Mouse (Mus musculus) C2C12 (cell line): Measurements from ENCODE around the gene Itpr1. TPM values are rescaled to one million over a fixed set of nuclear protein-coding genes. Genes with fewer than 3 reads are reported as not detected.

ENCODE experiments used
- H3K27me3 ChIP-seq: one replicate; pipeline ENCODE4 v1.6.1; 2011; ENCODE audit not compliant: control insufficient read depth, insufficient read depth, insufficient read length
- H3K36me3 ChIP-seq: one replicate; pipeline ENCODE4 v1.6.1; 2011; ENCODE audit not compliant: control insufficient read depth, insufficient read depth
- H3K4me3 ChIP-seq: one replicate; pipeline ENCODE4 v1.5.1; 2011; ENCODE audit warnings: mild to moderate bottlenecking, control low read depth; ENCODE audit not compliant: poor library complexity, insufficient read depth, severe bottlenecking
- H3K79me2 ChIP-seq: one replicate; pipeline ENCODE4 v1.6.1; 2011; ENCODE audit not compliant: control insufficient read depth, insufficient read depth
- H3K79me3 ChIP-seq: one replicate; pipeline ENCODE4 v1.6.1; 2011; ENCODE audit warnings: low read depth, control low read depth
- H3ac ChIP-seq: one replicate; pipeline ENCODE3; 2011; ENCODE audit warnings: low read depth; ENCODE audit not compliant: control insufficient read depth, insufficient read length
- CEBPB ChIP-seq: IDR thresholded peaks from one replicate; pipeline ENCODE4 v1.6.1; 2011; ENCODE audit warnings: low read depth, mild to moderate bottlenecking, control low read depth, moderate library complexity
- CTCF ChIP-seq: IDR thresholded peaks from one replicate; pipeline ENCODE4 v1.5.1; 2011; ENCODE audit not compliant: control insufficient read depth, insufficient read depth, insufficient read length
- FOSL1 ChIP-seq: IDR thresholded peaks from one replicate; pipeline ENCODE4 v1.8.0; 2011; ENCODE audit warnings: mild to moderate bottlenecking, low read length; ENCODE audit not compliant: poor library complexity, insufficient read depth, severe bottlenecking
- MAX ChIP-seq: IDR thresholded peaks from one replicate; pipeline ENCODE4 v1.6.1; 2011; ENCODE audit warnings: mild to moderate bottlenecking, control low read depth
- MYOD1 ChIP-seq: IDR thresholded peaks from one replicate; pipeline ENCODE4 v1.6.1; 2011; ENCODE audit warnings: low read depth; ENCODE audit not compliant: control insufficient read depth, insufficient read length
- MYOG ChIP-seq: IDR thresholded peaks from one replicate; pipeline ENCODE4 v1.6.1; 2011; ENCODE audit not compliant: control insufficient read depth, insufficient read length; ENCODE audit errors: extremely low read depth
- USF1 ChIP-seq: IDR thresholded peaks from one replicate; pipeline ENCODE4 v1.6.1; 2011; ENCODE audit warnings: low read depth, mild to moderate bottlenecking, control low read depth, moderate library complexity
- polyA plus RNA-seq: library from polyadenylated mRNA; unstranded; fragments of >200 nt; fragmentation: generic; extraction: Trizol; gene quantifications from one replicate; pipeline ENCODE4 v1.2.1, GENCODE M21; 2012; ENCODE audit warnings: missing spikeins

The Itpr1 gene
- polyA plus RNA-seq, 1 experiment: 4.9 TPM

GRCm38 (mm10) chr6:108227461-108227860 is 14.6 kb downstream of the Itpr1 start:
- H3K27me3 ChIP-seq: no peaks in the 10 kb centered on the region
- no peak for TF ChIP-seq CTCF
- TF ChIP-seq FOSL1: no peak
- TF ChIP-seq MAX: no peak
- TF ChIP-seq USF1: no peak
- TF ChIP-seq CEBPB: no peak
- TF ChIP-seq MYOG: no peak
- TF ChIP-seq MYOD1: no peak

GRCm38 (mm10) chr6:108228048-108228447 is 15.2 kb downstream of the Itpr1 start:
- Histone ChIP-seq H3K36me3 (no peaks in the 10 kb centered on the region), H3K79me3 (no peaks in the 10 kb centered on the region), H3ac (no peak overlapping the region), H3K27me3 (no peaks in the 10 kb centered on the region), H3K4me3 (no peak overlapping the region), H3K79me2 (no peaks in the 10 kb centered on the region)
- no peak for TF ChIP-seq CTCF
- TF ChIP-seq MAX: no peak
- no peak for TF ChIP-seq FOSL1
- no peak for TF ChIP-seq MYOG
- TF ChIP-seq CEBPB: no peak
- TF ChIP-seq MYOD1: no peak
- no peak for TF ChIP-seq USF1

More at GRCm38 (mm10) chr6:108227461-108227860, 14.6 kb downstream of the Itpr1 start:
- H3K36me3 ChIP-seq: no peaks in the 10 kb centered on the region
- no peak overlapping the region for H3ac ChIP-seq
- H3K4me3 ChIP-seq: no peak overlapping the region
- no peaks in the 10 kb centered on the region for H3K79me2 ChIP-seq
- H3K79me3 ChIP-seq: no peaks in the 10 kb centered on the region

GRCm38 (mm10) chr6:108228601-108229000 is 15.7 kb downstream of the Itpr1 start:
- H3K79me2 ChIP-seq: no peaks in the 10 kb centered on the region
- no peaks in the 10 kb centered on the region for H3K36me3 ChIP-seq
- no peaks in the 10 kb centered on the region for H3K27me3 ChIP-seq
- no peak overlapping the region for H3ac ChIP-seq
- no peak for TF ChIP-seq MYOG
- TF ChIP-seq MAX: no peak
- no peak for TF ChIP-seq FOSL1
- no peak for TF ChIP-seq CEBPB
- no peak for TF ChIP-seq MYOD1
- TF ChIP-seq CTCF: no peak
- TF ChIP-seq USF1: no peak
- no peaks in the 10 kb centered on the region for H3K79me3 ChIP-seq
- no peak overlapping the region for H3K4me3 ChIP-seq

GRCm38 (mm10) chr6:108230608-108231007 is 17.7 kb downstream of the Itpr1 start:
- Histone ChIP-seq H3K27me3 (no peaks in the 10 kb centered on the region), H3K4me3 (no peak overlapping the region), H3K36me3 (no peaks in the 10 kb centered on the region), H3K79me3 (no peaks in the 10 kb centered on the region), H3ac (no peak overlapping the region), H3K79me2 (no peaks in the 10 kb centered on the region)
- no peak for TF ChIP-seq MYOD1
- no peak for TF ChIP-seq CEBPB
- TF ChIP-seq FOSL1: no peak

GRCm38 (mm10) chr6:108231892-108232710 is 19.2 kb downstream of the Itpr1 start:
- Histone ChIP-seq H3K36me3 (no peaks in the 10 kb centered on the region), H3K79me3 (no peaks in the 10 kb centered on the region), H3K4me3 (no peak overlapping the region), H3ac (no peak overlapping the region), H3K79me2 (no peaks in the 10 kb centered on the region), H3K27me3 (no peaks in the 10 kb centered on the region)
- TF ChIP-seq MYOG: no peak
- no peak for TF ChIP-seq FOSL1
- no peak for TF ChIP-seq MAX
- TF ChIP-seq CEBPB: no peak
- TF ChIP-seq USF1: no peak
- no peak for TF ChIP-seq CTCF
- no peak for TF ChIP-seq MYOD1

GRCm38 (mm10) chr6:108233070-108233469 is 20.2 kb downstream of the Itpr1 start:
- TF ChIP-seq CTCF (no peak), MYOG (no peak), USF1 (no peak)
- no peaks in the 10 kb centered on the region for H3K79me2 ChIP-seq

More at GRCm38 (mm10) chr6:108233070-108233469, 20.2 kb downstream of the Itpr1 start:
- Histone ChIP-seq H3K4me3 (no peak overlapping the region), H3K36me3 (no peaks in the 10 kb centered on the region), H3K79me3 (no peaks in the 10 kb centered on the region), H3ac (no peak overlapping the region), H3K27me3 (no peaks in the 10 kb centered on the region)
